Mouse (Mus musculus) G1E (cell line): ENCODE results near the gene Icam4.

Experiments used
- CTCF ChIP-seq: IDR thresholded peaks from 2 replicates; pipeline ENCODE4 v1.5.1; 2012; ENCODE audit warnings: low read depth, low read length, inconsistent platforms, mixed read lengths
- GATA1 ChIP-seq: IDR thresholded peaks from 2 replicates; pipeline ENCODE4 v1.6.1; 2012; ENCODE audit warnings: borderline replicate concordance, low read length, inconsistent platforms, mixed read lengths
- POLR2AphosphoS5 ChIP-seq: IDR thresholded peaks from 2 replicates; pipeline ENCODE4 v1.6.1; 2012; ENCODE audit warnings: low read depth, low read length, inconsistent platforms; ENCODE audit not compliant: insufficient replicate concordance

GRCm38 (mm10) chr9:21075625-21076024, 46.5 kb downstream of the Icam4 start:
- TF ChIP-seq POLR2AphosphoS5 (no peak), CTCF (no peak), GATA1 (no peak)
